Mouse (Mus musculus) adrenal gland, postnatal 14 days (tissue): ENCODE measurements around the gene Olfr373. TPM values are rescaled to one million over a fixed set of nuclear protein-coding genes. Genes with fewer than 3 reads are reported as not detected.
"Not testable (repeated sequence)": the region's sequence is repeated elsewhere in the genome, so short reads cannot be mapped to it uniquely, and the experiment has no call there.

Source experiments
- DNase-seq: peaks from one replicate; pipeline ENCODE4 v3.0.0; 2021; ENCODE audit warnings: mixed read lengths
- long read RNA-seq, 2 experiments: library from polyadenylated mRNA; stranded (forward); transcript quantifications; one replicate each; pipeline ENCODE4 v2.0.0; 2021
- total RNA-seq: library from RNA; stranded (reverse); gene quantifications from 2 replicates; pipeline ENCODE4 v1.2.3, GENCODE M21; 2021

Gene Olfr373
- not detected in 2 replicates for total RNA-seq
- long read RNA-seq, experiment 1, partial matches to known transcripts: 0 of 1 reads
- long read RNA-seq, experiment 1, other reads (novel, unspliced or antisense): 1 of 1 reads
- long read RNA-seq, experiment 2: 0 reads

GRCm38 (mm10) chr8:72082877-72083276 is at the start of gene Olfr373:
TSS of gene Olfr373 (plus strand) at chr8:72083177.
- DNase-seq: not testable (repeated sequence)

GRCm38 (mm10) chr8:72040918-72041317 is 42.1 kb upstream of the Olfr373 start, which contains the start of gene Olfr372:
TSS of gene Olfr372 (plus strand) at chr8:72041218.
- not testable (repeated sequence) for DNase-seq

GRCm38 (mm10) chr8:72042493-72042892 is 40.5 kb upstream of the Olfr373 start:
- no peak for DNase-seq

- DNase-seq: not testable (repeated sequence)
These were observed 28.3 kb upstream of the Olfr373 start for GRCm38 (mm10) chr8:72054633-72055032.

GRCm38 (mm10) chr8:72057643-72058042 is 25.3 kb upstream of the Olfr373 start:
- not testable (repeated sequence) for DNase-seq

- DNase-seq: not testable (repeated sequence)
These were observed 16.1 kb upstream of the Olfr373 start for GRCm38 (mm10) chr8:72066819-72067399.

GRCm38 (mm10) chr8:72084744-72085143 is 1.8 kb downstream of the Olfr373 start:
- DNase-seq: no peak

- not testable (repeated sequence) for DNase-seq
These were observed 4.6 kb downstream of the Olfr373 start for GRCm38 (mm10) chr8:72087611-72088010.

- not testable (repeated sequence) for DNase-seq
These were observed 13.7 kb downstream of the Olfr373 start for GRCm38 (mm10) chr8:72096721-72097120.

GRCm38 (mm10) chr8:72099377-72100103 is 16.6 kb downstream of the Olfr373 start:
- peak; percentile 76 for DNase-seq

GRCm38 (mm10) chr8:72105165-72105564 is 22.2 kb downstream of the Olfr373 start:
- DNase-seq: peak; percentile 25

GRCm38 (mm10) chr8:72106740-72107139 is 23.8 kb downstream of the Olfr373 start, which contains the start of gene Olfr374:
TSS of gene Olfr374 (plus strand) at chr8:72107040.
- no peak for DNase-seq

GRCm38 (mm10) chr8:72110876-72111275 is 27.9 kb downstream of the Olfr373 start:
- DNase-seq: no peak

- no peak for DNase-seq
These were observed 29.5 kb downstream of the Olfr373 start for GRCm38 (mm10) chr8:72112486-72112885.

- no peak for DNase-seq
These were observed 32.2 kb downstream of the Olfr373 start for GRCm38 (mm10) chr8:72115202-72115601.

GRCm38 (mm10) chr8:72118616-72119015 is 35.6 kb downstream of the Olfr373 start:
- DNase-seq: no peak

- not testable (repeated sequence) for DNase-seq
These were observed 38.5 kb downstream of the Olfr373 start for GRCm38 (mm10) chr8:72121486-72121885.

GRCm38 (mm10) chr8:72121997-72122396 is 39.0 kb downstream of the Olfr373 start:
- DNase-seq: no peak

GRCm38 (mm10) chr8:72127834-72128233 is 44.9 kb downstream of the Olfr373 start:
- no peak for DNase-seq

GRCm38 (mm10) chr8:72131251-72131650 is 48.3 kb downstream of the Olfr373 start:
- peak; percentile 71 for DNase-seq

GRCm38 (mm10) chr8:72131901-72132300 is 48.9 kb downstream of the Olfr373 start:
- DNase-seq: no peak

GRCm38 (mm10) chr8:72132417-72132816 is 49.4 kb downstream of the Olfr373 start:
- DNase-seq: no peak

- peak; percentile 82 for DNase-seq
These were observed 49.9 kb downstream of the Olfr373 start for GRCm38 (mm10) chr8:72132891-72133290.
